Mouse (Mus musculus): ENCODE data around the gene Got2. TPM values are rescaled to one million over a fixed set of nuclear protein-coding genes. Genes with fewer than 3 reads are reported as not detected.

Gene Got2
- polyA plus RNA-seq, 1 experiment from 2014 or later, result 283 TPM

Other genes with a start within 250 kb of the Got2 start
- gene Ndrg4, start 211.6 kb downstream of the Got2 start, polyA plus RNA-seq (2015; fragmentation: Nextera tagmentation; extraction: Ambion mirVana), result 14.4 and 15.3 TPM in 2 replicates
- 16.1 and 18.4 TPM in 2 replicates for gene Setd6, start 172.7 kb downstream of the Got2 start, polyA plus RNA-seq (2015; fragmentation: Nextera tagmentation; extraction: Ambion mirVana)
- gene Cnot1, start 81.1 kb downstream of the Got2 start, polyA plus RNA-seq (2015; fragmentation: Nextera tagmentation; extraction: Ambion mirVana), result 44.4 and 46.7 TPM in 2 replicates
- 309 and 333 TPM in 2 replicates for gene Sap18b, start 63.2 kb downstream of the Got2 start, polyA plus RNA-seq (2015; fragmentation: Nextera tagmentation; extraction: Ambion mirVana)
- 28.1 and 36.3 TPM in 2 replicates for gene Slc38a7, start 35.0 kb downstream of the Got2 start, polyA plus RNA-seq (2015; fragmentation: Nextera tagmentation; extraction: Ambion mirVana)

All from intestine, embryonic 16.5 days (tissue).